ENCODE assay signal across 23 mouse cellular contexts in the genomic region with DNA sequence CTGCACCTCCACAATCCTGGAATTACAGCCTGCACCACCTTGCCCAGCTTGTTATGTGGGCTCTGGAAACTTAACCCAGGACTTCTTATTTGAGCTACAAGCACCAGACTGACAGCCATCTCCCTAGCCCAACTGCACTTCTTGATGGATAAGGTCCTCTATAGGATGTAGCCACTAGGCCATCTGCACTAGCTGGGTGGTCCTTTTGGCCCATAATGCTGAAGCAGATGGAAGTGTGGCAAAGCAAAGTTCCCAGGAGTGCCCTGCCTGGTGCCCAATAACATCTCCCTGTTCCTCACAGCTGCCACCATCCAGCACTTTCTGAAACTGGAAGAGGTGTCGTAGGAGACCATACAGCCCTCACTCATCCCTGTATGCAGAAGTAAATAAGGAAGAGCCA.
DNase-seq lines count a peak whose midpoint lies in the region; ATAC-seq and TF ChIP-seq lines count a peak whose summit lies in the region.
"Had no signal": no experiment of that assay in that cellular context is flagged by ENCODE, and none has a peak within 500 bp of the region (broad histone marks: within the 10 kb centered on the region; RNA-seq: fewer than 3 reads in every experiment).

No protein-coding gene starts in this region.

- no peaks in the 10 kb centered on the region for H3K9me3 ChIP-seq in forebrain, embryonic 13.5 days (replicated peaks)
- no peaks in the 10 kb centered on the region for H3K9me3 ChIP-seq in forebrain, embryonic 10.5 days
- H3K9me3 ChIP-seq in hindbrain, embryonic 15.5 days, result no peaks in the 10 kb centered on the region
- no peaks in the 10 kb centered on the region for H3K9me3 ChIP-seq in hindbrain, embryonic 10.5 days
- H3K9me3 ChIP-seq in midbrain, postnatal 0 days (ENCODE audit: low read length), result no peaks in the 10 kb centered on the region
- no peaks in the 10 kb centered on the region for H3K9me3 ChIP-seq in midbrain, embryonic 16.5 days (replicated peaks; ENCODE audit: control insufficient read depth, low read length, poor library complexity, severe bottlenecking)
- no peaks in the 10 kb centered on the region for H3K9me3 ChIP-seq in kidney, embryonic 14.5 days (ENCODE audit: control insufficient read depth, low read length)
- H3K9me3 ChIP-seq: embryonic facial prominence, embryonic 12.5 days; limb, embryonic 13.5 days; lung, embryonic 15.5 days; midbrain, embryonic 10.5 days; stomach, embryonic 15.5 days had no signal

- H3K4me2 ChIP-seq in forebrain, embryonic 13.5 days, result no peak overlapping the region
- H3K4me2 ChIP-seq in hindbrain, embryonic 15.5 days, result no peak overlapping the region
- H3K4me2 ChIP-seq in midbrain, postnatal 0 days (ENCODE audit: low read depth, low read length, poor library complexity, severe bottlenecking), result no peak overlapping the region
- no peak overlapping the region for H3K4me2 ChIP-seq in midbrain, embryonic 16.5 days (ENCODE audit: low read length)
- no peak overlapping the region for H3K4me2 ChIP-seq in kidney, embryonic 14.5 days (replicated peaks; ENCODE audit: low read depth, low read length)
- H3K4me2 ChIP-seq: embryonic facial prominence, embryonic 12.5 days; limb, embryonic 13.5 days; liver, embryonic 11.5 days; lung, embryonic 15.5 days; stomach, embryonic 15.5 days had no signal

- peak overlapping the region; percentile 35; the same call in 1 of the 2 replicates for H3K27ac ChIP-seq in forebrain, embryonic 13.5 days
- no peak overlapping the region for H3K27ac ChIP-seq in forebrain, embryonic 10.5 days
- no peak overlapping the region for H3K27ac ChIP-seq in hindbrain, embryonic 15.5 days (replicated peaks)
- no peak overlapping the region for H3K27ac ChIP-seq in hindbrain, embryonic 10.5 days
- H3K27ac ChIP-seq in midbrain, postnatal 0 days (ENCODE audit: low read depth, low read length), result no peak overlapping the region
- no peak overlapping the region for H3K27ac ChIP-seq in midbrain, embryonic 16.5 days (ENCODE audit: low read length)
- H3K27ac ChIP-seq in kidney, embryonic 14.5 days (ENCODE audit: low read depth, low read length), result no peak overlapping the region
- H3K27ac ChIP-seq: embryonic facial prominence, embryonic 12.5 days; limb, embryonic 13.5 days; lung, embryonic 15.5 days; midbrain, embryonic 10.5 days; stomach, embryonic 15.5 days had no signal

- H3K4me3 ChIP-seq in forebrain, embryonic 13.5 days, result no peak overlapping the region
- H3K4me3 ChIP-seq in forebrain, embryonic 10.5 days, result no peak overlapping the region
- H3K4me3 ChIP-seq in hindbrain, embryonic 15.5 days, result no peak overlapping the region
- no peak overlapping the region for H3K4me3 ChIP-seq in hindbrain, embryonic 10.5 days
- no peak overlapping the region for H3K4me3 ChIP-seq in midbrain, postnatal 0 days (ENCODE audit: low read depth, low read length)
- H3K4me3 ChIP-seq in midbrain, embryonic 16.5 days (ENCODE audit: low read depth, low read length), result no peak overlapping the region
- H3K4me3 ChIP-seq in kidney, embryonic 14.5 days (ENCODE audit: low read length), result no peak overlapping the region
- H3K4me3 ChIP-seq: embryonic facial prominence, embryonic 12.5 days; limb, embryonic 13.5 days; lung, embryonic 15.5 days; midbrain, embryonic 10.5 days; stomach, embryonic 15.5 days had no signal

- no peak for ATAC-seq in forebrain, embryonic 13.5 days
- ATAC-seq in hindbrain, embryonic 15.5 days (ENCODE audit: low FRiP score, low read depth), result peak; percentile 20; the same call in 1 of the 2 replicates
- no peak for ATAC-seq in midbrain, postnatal 0 days (ENCODE audit: low FRiP score)
- no peak for ATAC-seq in midbrain, embryonic 16.5 days
- no peak for ATAC-seq in kidney, embryonic 14.5 days (ENCODE audit: low FRiP score, low TSS enrichment)
- ATAC-seq: CD4-positive, CD25-positive, alpha-beta regulatory T cell, adult 4 months; intestine, postnatal 0 days had no signal

- WGBS in forebrain, embryonic 13.5 days, result 88% methylated on average over 1 of the region's 1 CpGs
- WGBS in forebrain, embryonic 10.5 days, result 88% methylated on average over 1 of the region's 1 CpGs
- 76% methylated on average over 1 of the region's 1 CpGs for WGBS in hindbrain, embryonic 15.5 days
- whole genome bisulfite sequencing in hindbrain, embryonic 10.5 days, result 93% methylated on average over 1 of the region's 1 CpGs
- WGBS in midbrain, postnatal 0 days, result 97% methylated on average over 1 of the region's 1 CpGs
- WGBS in midbrain, embryonic 16.5 days, result 75% methylated on average over 1 of the region's 1 CpGs
- 94% methylated on average over 1 of the region's 1 CpGs for WGBS in kidney, embryonic 14.5 days

- H3K27me3 ChIP-seq in forebrain, embryonic 13.5 days, result no peaks in the 10 kb centered on the region
- no peaks in the 10 kb centered on the region for H3K27me3 ChIP-seq in forebrain, embryonic 10.5 days (ENCODE audit: poor library complexity, severe bottlenecking)
- no peaks in the 10 kb centered on the region for H3K27me3 ChIP-seq in hindbrain, embryonic 15.5 days
- H3K27me3 ChIP-seq in hindbrain, embryonic 10.5 days (ENCODE audit: insufficient read depth, poor library complexity, severe bottlenecking), result no peaks in the 10 kb centered on the region
- H3K27me3 ChIP-seq in midbrain, postnatal 0 days (ENCODE audit: insufficient read depth, low read length), result no peaks in the 10 kb centered on the region
- no peaks in the 10 kb centered on the region for H3K27me3 ChIP-seq in midbrain, embryonic 16.5 days (ENCODE audit: control insufficient read depth, insufficient read depth, low read depth, low read length)
- no peaks in the 10 kb centered on the region for H3K27me3 ChIP-seq in kidney, embryonic 14.5 days (ENCODE audit: control insufficient read depth, insufficient read depth, low read length)
- H3K27me3 ChIP-seq: embryonic facial prominence, embryonic 12.5 days; limb, embryonic 13.5 days; lung, embryonic 15.5 days; stomach, embryonic 15.5 days had no signal

- no peak overlapping the region for H3K9ac ChIP-seq in forebrain, embryonic 13.5 days
- no peak overlapping the region for H3K9ac ChIP-seq in hindbrain, embryonic 15.5 days
- no peak overlapping the region for H3K9ac ChIP-seq in midbrain, postnatal 0 days (replicated peaks; ENCODE audit: low read length, poor library complexity, severe bottlenecking)
- no peak overlapping the region for H3K9ac ChIP-seq in midbrain, embryonic 16.5 days (ENCODE audit: low read depth, low read length)
- no peak overlapping the region for H3K9ac ChIP-seq in kidney, embryonic 14.5 days (ENCODE audit: low read depth, low read length)
- H3K9ac ChIP-seq: embryonic facial prominence, embryonic 12.5 days; limb, embryonic 13.5 days; lung, embryonic 15.5 days; stomach, embryonic 15.5 days had no signal

- DNase-seq in forebrain, embryonic 10.5 days (ENCODE audit: extremely low spot score, low spot score), result no peak
- DNase-seq in hindbrain, embryonic 10.5 days (ENCODE audit: low spot score), result no peak
- DNase-seq in midbrain, postnatal 0 days (ENCODE audit: low spot score), result peak; percentile 67
- DNase-seq: adrenal gland, postnatal 14 days; cerebellum, adult 11-12 months; cerebellum, postnatal 36 days; gastrocnemius, postnatal 10 days; kidney, adult 9 months; kidney, postnatal 14 days; layer of hippocampus, adult 9-11 months; right cerebral cortex, postnatal 25 days had no signal

- H3K36me3 ChIP-seq in forebrain, embryonic 13.5 days (ENCODE audit: poor library complexity, severe bottlenecking), result no peaks in the 10 kb centered on the region
- H3K36me3 ChIP-seq in forebrain, embryonic 10.5 days (replicated peaks), result no peaks in the 10 kb centered on the region
- no peaks in the 10 kb centered on the region for H3K36me3 ChIP-seq in hindbrain, embryonic 15.5 days
- H3K36me3 ChIP-seq in hindbrain, embryonic 10.5 days, result no peaks in the 10 kb centered on the region
- no peaks in the 10 kb centered on the region for H3K36me3 ChIP-seq in midbrain, postnatal 0 days (ENCODE audit: insufficient read depth, low read length)
- H3K36me3 ChIP-seq in midbrain, embryonic 16.5 days (ENCODE audit: control insufficient read depth, insufficient read depth, low read length), result no peaks in the 10 kb centered on the region
- H3K36me3 ChIP-seq in kidney, embryonic 14.5 days (ENCODE audit: control insufficient read depth, insufficient read depth, low read length), result no peaks in the 10 kb centered on the region
- H3K36me3 ChIP-seq: embryonic facial prominence, embryonic 12.5 days; lung, embryonic 15.5 days; midbrain, embryonic 10.5 days; stomach, embryonic 15.5 days had no signal

- H3K4me1 ChIP-seq in forebrain, embryonic 13.5 days, result peaks cover 7% of the 10 kb centered on the region; the same call in 1 of the 2 replicates
- no peaks in the 10 kb centered on the region for H3K4me1 ChIP-seq in forebrain, embryonic 10.5 days
- 0 out of 2 replicates have a peak, but pooled peaks cover 4% of the 10 kb centered on the region for H3K4me1 ChIP-seq in hindbrain, embryonic 15.5 days (replicated peaks)
- H3K4me1 ChIP-seq in hindbrain, embryonic 10.5 days (replicated peaks), result 0 out of 2 replicates have a peak, but pooled peaks cover 4% of the 10 kb centered on the region
- no peaks in the 10 kb centered on the region for H3K4me1 ChIP-seq in midbrain, postnatal 0 days (ENCODE audit: insufficient read depth, low read length)
- peaks cover 8% of the 10 kb centered on the region for H3K4me1 ChIP-seq in midbrain, embryonic 16.5 days (ENCODE audit: control insufficient read depth, insufficient read depth, low read length)
- H3K4me1 ChIP-seq in kidney, embryonic 14.5 days (ENCODE audit: control insufficient read depth, insufficient read depth, low read length), result no peaks in the 10 kb centered on the region
- H3K4me1 ChIP-seq: lung, embryonic 15.5 days; midbrain, embryonic 10.5 days; stomach, embryonic 15.5 days had no signal

- no peak for TF ChIP-seq CTCF in midbrain, postnatal 0 days (IDR thresholded peaks at IDR 0.05)
